ENCODE assay signal across 8 mouse cellular contexts in the genomic region with DNA sequence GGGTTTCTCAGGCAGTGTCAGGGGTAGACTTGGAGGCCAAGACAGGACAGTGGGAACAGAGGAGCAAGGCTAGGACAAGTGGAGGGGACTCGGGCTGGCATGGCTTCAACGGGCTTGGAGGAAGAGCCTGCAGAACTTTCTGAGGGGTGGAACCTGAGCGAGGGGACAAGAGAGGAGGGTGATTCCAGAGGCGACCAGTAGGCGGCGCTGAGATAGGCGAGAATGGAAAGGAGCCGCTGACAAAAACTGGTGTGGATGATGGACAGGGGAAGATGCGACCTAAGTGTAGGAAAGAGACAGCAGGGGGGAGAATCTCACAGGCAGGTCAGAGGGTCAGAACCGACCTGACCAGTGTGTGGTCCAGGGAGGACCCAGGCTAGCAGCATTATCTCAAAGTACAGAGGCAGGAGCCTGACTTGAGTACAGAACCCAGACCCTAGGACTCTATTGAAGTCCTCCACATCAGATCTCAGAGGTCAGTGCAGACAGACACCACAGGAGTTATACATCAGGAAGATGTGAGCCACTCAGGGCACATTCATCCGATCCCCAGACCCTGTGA. TPM values are rescaled to one million over a fixed set of nuclear protein-coding genes. Genes with fewer than 3 reads are reported as not detected.
DNase-seq lines count a peak whose midpoint lies in the region; ATAC-seq lines count a peak whose summit lies in the region.

No protein-coding gene starts in this region.

- ATAC-seq in cerebellum, adult (ENCODE audit: insufficient number of reproducible peaks, low FRiP score, low TSS enrichment): no peak; the same call in 1 of the 2 replicates
- ATAC-seq in megakaryocyte-erythroid progenitor cell, adult 5-6 weeks (replicated peaks; ENCODE audit: low FRiP score, low TSS enrichment, poor library complexity, severe bottlenecking): peak; percentile 67

- peak; percentile 26 for DNase-seq in cerebellum, adult 11 months
- DNase-seq in NIH3T3 (ENCODE audit: low read depth): peak; percentile 75
- peak; percentile 73 to 85 for DNase-seq in cerebellum, postnatal 25 days
- DNase-seq in heart, postnatal 10 days: peak; percentile 51 to 83
- DNase-seq in left cerebral cortex, adult 18-20 months (ENCODE audit: low spot score in 2 of 2): peak; percentile 70 to 83
- peak; percentile 68 to 90 for DNase-seq in spleen, postnatal 4 days (ENCODE audit: low spot score in 2 of 2)

- intact Hi-C loops in heart, postnatal 10 days (cut with DNase I): loop anchor here (5.0 kb wide), 1 partner anchor 173 kb away; no protein-coding TSS in a partner anchor

RNA-seq across cellular contexts. Expression of a gene that starts 7.1 kb away (rescaled TPM):
- total RNA-seq in heart, postnatal 10 days (2021): under 1 TPM; 0.07 to 0.36 TPM
- 10 to 100 TPM; 34.5 to 40.8 TPM for total RNA-seq in left cerebral cortex, adult 18-20 months (2021)
- not detected in 2 replicates for total RNA-seq in megakaryocyte-erythroid progenitor cell, adult 5-6 weeks (2014; fragmentation: Nextera tagmentation)
- 0.05 TPM in 1 of 2 replicates, not detected in the other for total RNA-seq in megakaryocyte-erythroid progenitor cell, adult 5-6 weeks (2017)

RNA-seq across cellular contexts. Expression of a gene that starts 44.0 kb away (rescaled TPM):
- 1 to 10 TPM; 6.1 to 7.4 TPM for total RNA-seq in heart, postnatal 10 days (2021)
- total RNA-seq in left cerebral cortex, adult 18-20 months (2021): 10 to 100 TPM; 18.5 to 18.9 TPM
- 4.2 and 5.6 TPM in 2 replicates for total RNA-seq in megakaryocyte-erythroid progenitor cell, adult 5-6 weeks (2014; fragmentation: Nextera tagmentation)
- total RNA-seq in megakaryocyte-erythroid progenitor cell, adult 5-6 weeks (2017): 1.9 and 3.8 TPM in 2 replicates

RNA-seq across cellular contexts. Expression of a gene that starts 44.1 kb away (rescaled TPM):
- 10 to 100 TPM; 59.4 to 64.5 TPM for total RNA-seq in heart, postnatal 10 days (2021)
- 10 to 100 TPM; 59.3 to 60.8 TPM for total RNA-seq in left cerebral cortex, adult 18-20 months (2021)
- total RNA-seq in megakaryocyte-erythroid progenitor cell, adult 5-6 weeks (2014; fragmentation: Nextera tagmentation): 69.5 and 95.9 TPM in 2 replicates
- total RNA-seq in megakaryocyte-erythroid progenitor cell, adult 5-6 weeks (2017): 30.5 and 40.1 TPM in 2 replicates

RNA-seq across cellular contexts. Expression of a gene that starts 44.3 kb away (rescaled TPM):
- 10 to 100 TPM; 21.0 to 24.2 TPM for total RNA-seq in heart, postnatal 10 days (2021)
- 10 to 100 TPM; 36.4 to 37.0 TPM for total RNA-seq in left cerebral cortex, adult 18-20 months (2021)
- total RNA-seq in megakaryocyte-erythroid progenitor cell, adult 5-6 weeks (2014; fragmentation: Nextera tagmentation): 38.5 and 43.2 TPM in 2 replicates
- total RNA-seq in megakaryocyte-erythroid progenitor cell, adult 5-6 weeks (2017): 35.4 and 55.3 TPM in 2 replicates

Comparison
In these comparisons a context has a peak if more than half of its experiments do, and no peak if none do; other contexts are left out.
1. DNase-seq: peak in every context shown above with its lines; median percentile 79 in cerebellum, postnatal 25 days; 79 in spleen, postnatal 4 days; 76 in left cerebral cortex, adult 18-20 months; 75 in NIH3T3; 67 in heart, postnatal 10 days; 26 in cerebellum, adult 11 months.
2. RNA of a gene that starts 7.1 kb away (total RNA-seq): 34.5 to 40.8 TPM in left cerebral cortex, adult 18-20 months; 0.07 to 0.36 TPM in heart, postnatal 10 days and 0.05 TPM in megakaryocyte-erythroid progenitor cell, adult 5-6 weeks; every median in the first group is over 10 times any median in the second.